Comparison of ENCODE assay signal across 13 mouse cellular contexts in the genomic region with DNA sequence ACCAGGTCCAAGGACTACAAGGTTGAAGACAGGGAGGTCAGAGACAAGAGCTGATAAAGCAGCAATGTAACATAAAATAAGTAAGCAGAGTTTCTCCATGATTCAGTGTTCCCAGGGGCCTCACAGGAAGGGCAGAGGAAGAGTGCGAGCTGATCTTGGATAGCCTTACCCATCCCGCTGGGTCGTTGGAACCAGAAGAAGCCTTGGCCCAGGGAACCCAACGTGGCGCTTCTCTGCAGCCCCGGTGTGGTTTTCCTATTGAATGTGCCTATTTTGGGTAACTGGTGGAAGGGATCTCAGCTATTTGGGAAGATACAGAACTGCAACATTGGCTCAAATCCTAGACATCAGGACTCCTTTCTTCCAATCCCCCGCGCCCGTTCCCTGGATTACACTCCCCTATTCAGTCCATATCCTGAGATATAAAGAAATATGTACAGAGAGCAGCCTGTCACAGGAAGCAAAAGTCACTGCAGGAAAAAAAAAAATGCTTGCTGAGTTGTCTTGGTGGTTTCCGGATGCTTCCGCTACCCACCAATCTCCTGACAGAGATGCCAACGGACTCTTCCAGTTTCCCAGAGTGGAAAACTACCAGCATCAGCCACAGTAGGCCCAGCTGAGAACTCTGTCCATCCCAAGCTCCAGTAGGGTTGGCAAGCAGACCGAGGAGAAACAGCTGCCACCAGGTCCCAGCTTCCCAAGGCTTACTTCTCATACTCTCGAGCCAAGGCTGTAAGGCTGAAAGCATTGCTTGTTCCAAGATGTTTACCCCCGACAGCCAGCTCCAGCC. TPM values are rescaled to one million over a fixed set of nuclear protein-coding genes. Genes with fewer than 3 reads are reported as not detected.
DNase-seq lines count a peak whose midpoint lies in the region; ATAC-seq lines count a peak whose summit lies in the region.
"Had no signal": no experiment of that assay in that cellular context is flagged by ENCODE, and none has a peak within 500 bp of the region (broad histone marks: within the 10 kb centered on the region; RNA-seq: fewer than 3 reads in every experiment).

No protein-coding gene starts in this region.

- no peak overlapping the region for H3K4me3 ChIP-seq in limb, embryonic 15.5 days
- H3K4me3 ChIP-seq in limb, embryonic 10.5 days = no peak overlapping the region
- H3K4me3 ChIP-seq: forebrain, embryonic 10.5 days; hindbrain, embryonic 10.5 days; neural tube, embryonic 12.5 days had no signal

- H3K36me3 ChIP-seq in limb, embryonic 15.5 days = peaks cover 2% of the 10 kb centered on the region; the same call in 1 of the 2 replicates
- H3K36me3 ChIP-seq in limb, embryonic 10.5 days = peaks cover 45% of the 10 kb centered on the region
- H3K36me3 ChIP-seq: forebrain, embryonic 10.5 days; hindbrain, embryonic 10.5 days; neural tube, embryonic 12.5 days had no signal

- H3K4me2 ChIP-seq in limb, embryonic 15.5 days = no peak overlapping the region
- H3K4me2 ChIP-seq: neural tube, embryonic 12.5 days had no signal

- H3K27ac ChIP-seq in limb, embryonic 15.5 days = 0 out of 2 replicates have a peak overlapping the region, but pooled peaks have one; percentile 33
- H3K27ac ChIP-seq in limb, embryonic 10.5 days = no peak overlapping the region
- H3K27ac ChIP-seq: forebrain, embryonic 10.5 days; hindbrain, embryonic 10.5 days; neural tube, embryonic 12.5 days had no signal

- no peaks in the 10 kb centered on the region for H3K9me3 ChIP-seq in limb, embryonic 15.5 days
- no peaks in the 10 kb centered on the region for H3K9me3 ChIP-seq in limb, embryonic 10.5 days (replicated peaks)

- 0 out of 2 replicates have a peak, but pooled peaks cover 6% of the 10 kb centered on the region for H3K4me1 ChIP-seq in limb, embryonic 15.5 days
- no peaks in the 10 kb centered on the region for H3K4me1 ChIP-seq in limb, embryonic 10.5 days
- H3K4me1 ChIP-seq: forebrain, embryonic 10.5 days; hindbrain, embryonic 10.5 days; neural tube, embryonic 12.5 days had no signal

- 88% methylated on average over 15 of the region's 15 CpGs for WGBS in limb, embryonic 15.5 days
- WGBS in limb, embryonic 10.5 days = 95% methylated on average over 15 of the region's 15 CpGs

- H3K9ac ChIP-seq in limb, embryonic 15.5 days = no peak overlapping the region
- H3K9ac ChIP-seq: neural tube, embryonic 12.5 days had no signal

- DNase-seq in limb, embryonic 10.5 days (ENCODE audit: low spot score) = no peak
- peak; percentile 18 to 28 for DNase-seq in gastrocnemius, adult 8-10 months (ENCODE audit: low spot score in 2 of 2)
- DNase-seq in kidney, postnatal 10 days = peak; percentile 49
- DNase-seq in skeletal muscle tissue, adult 2 months (ENCODE audit: low read depth, low spot score) = peak; percentile 66
- DNase-seq in layer of hippocampus, adult 9-10 months (ENCODE audit: low spot score) = no peak
- DNase-seq in thymus, adult 18-20 months = no peak
- DNase-seq in neural tube, embryonic 10.5 days (ENCODE audit: extremely low spot score, low spot score) = no peak
- DNase-seq: right cerebral cortex, postnatal 25 days; thymus, postnatal 4 days had no signal

- peak; percentile 19; the same call in 1 of the 2 replicates for ATAC-seq in limb, embryonic 15.5 days (ENCODE audit: insufficient number of reproducible peaks, low FRiP score, low TSS enrichment, low read depth)

- no peaks in the 10 kb centered on the region for H3K27me3 ChIP-seq in limb, embryonic 15.5 days
- H3K27me3 ChIP-seq in limb, embryonic 10.5 days (ENCODE audit: low read depth, poor library complexity, severe bottlenecking) = no peaks in the 10 kb centered on the region
- H3K27me3 ChIP-seq: neural tube, embryonic 12.5 days had no signal

RNA-seq across cellular contexts. Expression of a gene that starts 41.9 kb away (rescaled TPM):
- 22.0 and 22.9 TPM in 2 replicates for polyA plus RNA-seq in limb, embryonic 15.5 days (2015; fragmentation: Nextera tagmentation; extraction: Ambion mirVana)
- 16.3 and 18.2 TPM in 2 replicates for polyA plus RNA-seq in limb, embryonic 10.5 days (2016; fragmentation: Nextera tagmentation; extraction: Ambion mirVana)
- total RNA-seq in gastrocnemius, adult 8-10 months (2022) = 10 to 100 TPM in 2 of 4 experiments, 1 to 10 TPM in 2; 8.9 to 15.5 (median 11.1) TPM

Comparison
In these comparisons a context has a peak if more than half of its experiments do, and no peak if none do; other contexts are left out.
1. DNase-seq: peak in gastrocnemius, adult 8-10 months (2 of 2), kidney, postnatal 10 days (single experiment) and skeletal muscle tissue, adult 2 months (single experiment); none in limb, embryonic 10.5 days (single experiment), layer of hippocampus, adult 9-10 months (single experiment), thymus, adult 18-20 months (0 of 2) and neural tube, embryonic 10.5 days (single experiment).